Mouse (Mus musculus) CH12.LX (cell line): ENCODE measurements around the gene Trim17. TPM values are rescaled to one million over a fixed set of nuclear protein-coding genes. Genes with fewer than 3 reads are reported as not detected.
A peak's percentile ranks its signal among the peaks of the same experiment; 100 is the strongest.

Experiments
- DNase-seq: peaks from one replicate; pipeline ENCODE4 v3.0.0-alpha.2; 2013; ENCODE audit errors: extremely low read depth
- H3K27ac ChIP-seq: 2 replicates; pipeline ENCODE4 v1.5.1; 2012; ENCODE audit warnings: low read depth, mild to moderate bottlenecking, control low read depth, moderate library complexity; ENCODE audit not compliant: insufficient read depth
- H3K27me3 ChIP-seq: replicated peaks from 2 replicates; pipeline ENCODE3; 2012; ENCODE audit warnings: inconsistent platforms
- H3K36me3 ChIP-seq, 2 experiments: replicated peaks in 1 of 2; 2 replicates each; pipeline versions ENCODE3 to v1.6.1; 2012; ENCODE audit warnings: inconsistent platforms in 1 of 2, low read length in 1 of 2, mild to moderate bottlenecking in 1 of 2, mixed read lengths in 1 of 2, moderate library complexity in 1 of 2; ENCODE audit not compliant: control insufficient read depth in 1 of 2, insufficient read depth in 1 of 2
- H3K4me1 ChIP-seq, 2 experiments: 2 replicates each; pipeline ENCODE4 v1.6.1; 2012; ENCODE audit warnings: inconsistent platforms in 1 of 2, moderate library complexity in 1 of 2; ENCODE audit not compliant: insufficient read depth in 2 of 2, control insufficient read depth in 1 of 2
- H3K4me2 ChIP-seq: 2 replicates; pipeline ENCODE4 v1.6.1; 2012; ENCODE audit warnings: low read depth, mild to moderate bottlenecking, control low read depth; ENCODE audit not compliant: poor library complexity, insufficient read depth, severe bottlenecking
- H3K4me3 ChIP-seq, 3 experiments: fragments of 150-350 bp in 1 of 3; sonication (generic) in 1 of 3; replicated peaks in 1 of 3; 2 replicates each; pipeline versions ENCODE3 to v1.5.1; 2011 to 2012; ENCODE audit warnings: low read depth in 2 of 3, low read length in 2 of 3, mild to moderate bottlenecking in 2 of 3, moderate library complexity in 2 of 3, control low read depth in 1 of 3, improper control_type of control experiment in 1 of 3, inconsistent platforms in 1 of 3, mixed read lengths in 1 of 3; ENCODE audit not compliant: poor library complexity in 1 of 3
- H3K79me2 ChIP-seq: replicated peaks from 2 replicates; pipeline ENCODE4 v1.6.1; 2012; ENCODE audit warnings: mild to moderate bottlenecking, moderate library complexity; ENCODE audit not compliant: control insufficient read depth, poor library complexity, insufficient read depth, severe bottlenecking; ENCODE audit errors: extremely low read depth
- H3K9ac ChIP-seq: 2 replicates; pipeline ENCODE4 v1.6.1; 2012; ENCODE audit warnings: low read depth, mild to moderate bottlenecking, control low read depth, moderate library complexity; ENCODE audit not compliant: insufficient read depth
- H3K9me3 ChIP-seq: replicated peaks from 2 replicates; pipeline ENCODE3; 2012; ENCODE audit warnings: low read length, inconsistent platforms, mixed read lengths
- BHLHE40 ChIP-seq: IDR thresholded peaks from 2 replicates; pipeline ENCODE4 v1.6.1; 2011; ENCODE audit warnings: mild to moderate bottlenecking, low read depth, low read length, improper control_type of control experiment
- CHD1 ChIP-seq: IDR thresholded peaks from 2 replicates; pipeline ENCODE4 v1.6.1; 2012; ENCODE audit warnings: low read depth, low read length, improper control_type of control experiment, inconsistent platforms
- CHD2 ChIP-seq: IDR thresholded peaks from 2 replicates; pipeline ENCODE4 v1.6.1; 2011; ENCODE audit warnings: low read length, improper control_type of control experiment
- CTCF ChIP-seq, 2 experiments: IDR thresholded peaks in 1 of 2; conservative IDR thresholded peaks in 1 of 2; 2 replicates each; pipeline ENCODE4 v1.5.1; 2011 to 2012; ENCODE audit warnings: low read depth in 2 of 2, low read length in 2 of 2, improper control_type of control experiment in 1 of 2, inconsistent platforms in 1 of 2, mild to moderate bottlenecking in 1 of 2, moderate library complexity in 1 of 2
- E2F4 ChIP-seq: IDR thresholded peaks from 2 replicates; pipeline ENCODE4 v1.6.1; 2011; ENCODE audit warnings: low read depth, low read length, improper control_type of control experiment; ENCODE audit not compliant: insufficient replicate concordance
- ELF1 ChIP-seq: IDR thresholded peaks from 2 replicates; pipeline ENCODE4 v1.6.1; 2014; ENCODE audit warnings: low read depth, mild to moderate bottlenecking, inconsistent platforms, low read length, improper control_type of control experiment
- EP300 ChIP-seq: IDR thresholded peaks from 2 replicates; pipeline ENCODE4 v1.6.1; 2011; ENCODE audit warnings: low read length, improper control_type of control experiment
- ETS1 ChIP-seq: conservative IDR thresholded peaks from 2 replicates; pipeline ENCODE4 v1.6.1; 2012; ENCODE audit warnings: low read depth, mild to moderate bottlenecking, inconsistent platforms, low read length, improper control_type of control experiment, moderate library complexity
- GABPA ChIP-seq: IDR thresholded peaks from 2 replicates; pipeline ENCODE4 v1.6.1; 2012; ENCODE audit warnings: low read depth, low read length, improper control_type of control experiment, inconsistent platforms; ENCODE audit not compliant: insufficient replicate concordance
- HCFC1 ChIP-seq: IDR thresholded peaks from 2 replicates; pipeline ENCODE4 v1.6.1; 2012; ENCODE audit warnings: low read depth, mild to moderate bottlenecking, inconsistent platforms, low read length, improper control_type of control experiment
- IRF4 ChIP-seq: IDR thresholded peaks from 2 replicates; pipeline ENCODE4 v1.6.1; 2014; ENCODE audit warnings: low read depth, mild to moderate bottlenecking, inconsistent platforms, low read length, improper control_type of control experiment
- JUN ChIP-seq: IDR thresholded peaks from 2 replicates; pipeline ENCODE4 v1.6.1; 2011; ENCODE audit warnings: low read depth, mild to moderate bottlenecking, low read length, improper control_type of control experiment, moderate library complexity; ENCODE audit not compliant: insufficient read depth
- JUND ChIP-seq: conservative IDR thresholded peaks from 2 replicates; pipeline ENCODE4 v1.6.1; 2011; ENCODE audit warnings: low read depth, low read length, improper control_type of control experiment
- KAT2A ChIP-seq: IDR thresholded peaks from 2 replicates; pipeline ENCODE4 v1.6.1; 2012; ENCODE audit warnings: low read length, improper control_type of control experiment, inconsistent platforms; ENCODE audit not compliant: insufficient replicate concordance
- MAFK ChIP-seq: IDR thresholded peaks from 2 replicates; pipeline ENCODE4 v1.6.1; 2011; ENCODE audit warnings: low read length, improper control_type of control experiment; ENCODE audit not compliant: insufficient replicate concordance
- MAX ChIP-seq: IDR thresholded peaks from 2 replicates; pipeline ENCODE4 v1.6.1; 2011; ENCODE audit warnings: low read length, improper control_type of control experiment
- MAZ ChIP-seq: IDR thresholded peaks from 2 replicates; pipeline ENCODE4 v1.6.1; 2012; ENCODE audit warnings: low read depth, mild to moderate bottlenecking, inconsistent platforms, low read length, improper control_type of control experiment, moderate library complexity
- MEF2A ChIP-seq: IDR thresholded peaks from 2 replicates; pipeline ENCODE4 v1.6.1; 2014; ENCODE audit warnings: low read depth, mild to moderate bottlenecking, inconsistent platforms, low read length, improper control_type of control experiment, borderline replicate concordance
- MXI1 ChIP-seq: IDR thresholded peaks from 2 replicates; pipeline ENCODE4 v1.6.1; 2011; ENCODE audit warnings: mild to moderate bottlenecking, low read depth, low read length, improper control_type of control experiment
- MYC ChIP-seq: IDR thresholded peaks from 2 replicates; pipeline ENCODE4 v1.6.1; 2011; ENCODE audit warnings: low read depth, mild to moderate bottlenecking, improper control_type of control experiment, low read length
- NELFE ChIP-seq: IDR thresholded peaks from 2 replicates; pipeline ENCODE4 v1.6.1; 2011; ENCODE audit warnings: low read depth, low read length, improper control_type of control experiment
- NRF1 ChIP-seq: IDR thresholded peaks from 2 replicates; pipeline ENCODE4 v1.6.1; 2014; ENCODE audit warnings: low read depth, mild to moderate bottlenecking, inconsistent platforms, low read length, improper control_type of control experiment, moderate library complexity
- PAX5 ChIP-seq: IDR thresholded peaks from 2 replicates; pipeline ENCODE4 v1.6.1; 2012; ENCODE audit warnings: low read length, inconsistent platforms, mixed read lengths
- POLR2A ChIP-seq: IDR thresholded peaks from 2 replicates; pipeline ENCODE4 v1.6.1; 2011; ENCODE audit warnings: low read depth, mild to moderate bottlenecking, improper control_type of control experiment, low read length
- POLR2AphosphoS2 ChIP-seq: IDR thresholded peaks from 2 replicates; pipeline ENCODE4 v1.6.1; 2011; ENCODE audit warnings: low read depth, low read length, improper control_type of control experiment
- RAD21 ChIP-seq: IDR thresholded peaks from 2 replicates; pipeline ENCODE4 v1.6.1; 2011; ENCODE audit warnings: low read depth, mild to moderate bottlenecking, low read length, improper control_type of control experiment, moderate library complexity
- RCOR1 ChIP-seq: conservative IDR thresholded peaks from 2 replicates; pipeline ENCODE4 v1.6.1; 2012; ENCODE audit warnings: low read depth, mild to moderate bottlenecking, inconsistent platforms, low read length, improper control_type of control experiment
- SIN3A ChIP-seq: IDR thresholded peaks from 2 replicates; pipeline ENCODE4 v1.6.1; 2012; ENCODE audit warnings: low read length, improper control_type of control experiment, inconsistent platforms
- SMC3 ChIP-seq: IDR thresholded peaks from 2 replicates; pipeline ENCODE4 v1.6.1; 2011; ENCODE audit warnings: low read depth, low read length, improper control_type of control experiment
- TBP ChIP-seq: conservative IDR thresholded peaks from 2 replicates; pipeline ENCODE4 v1.6.1; 2011; ENCODE audit warnings: low read depth, low read length, improper control_type of control experiment
- TCF12 ChIP-seq: IDR thresholded peaks from 2 replicates; pipeline ENCODE4 v1.6.1; 2014; ENCODE audit warnings: low read depth, mild to moderate bottlenecking, inconsistent platforms, low read length, improper control_type of control experiment
- UBTF ChIP-seq: IDR thresholded peaks from 2 replicates; pipeline ENCODE4 v1.6.1; 2012; ENCODE audit warnings: low read depth, mild to moderate bottlenecking, inconsistent platforms, low read length, improper control_type of control experiment, moderate library complexity
- USF1 ChIP-seq: IDR thresholded peaks from 2 replicates; pipeline ENCODE4 v1.6.1; 2014; ENCODE audit warnings: low read depth, mild to moderate bottlenecking, inconsistent platforms, low read length, improper control_type of control experiment
- USF2 ChIP-seq: conservative IDR thresholded peaks from 2 replicates; pipeline ENCODE4 v1.6.1; 2011; ENCODE audit warnings: low read depth, low read length, improper control_type of control experiment
- ZC3H11A ChIP-seq: IDR thresholded peaks from 2 replicates; pipeline ENCODE4 v1.6.1; 2012; ENCODE audit warnings: low read depth, mild to moderate bottlenecking, inconsistent platforms, low read length, improper control_type of control experiment
- ZKSCAN1 ChIP-seq: IDR thresholded peaks from 2 replicates; pipeline ENCODE4 v1.6.1; 2012; ENCODE audit warnings: low read depth, inconsistent platforms, low read length, improper control_type of control experiment, borderline replicate concordance
- ZMIZ1 ChIP-seq: IDR thresholded peaks from 2 replicates; pipeline ENCODE4 v1.6.1; 2012; ENCODE audit warnings: low read depth, mild to moderate bottlenecking, inconsistent platforms, low read length, improper control_type of control experiment
- ZNF384 ChIP-seq: IDR thresholded peaks from 2 replicates; pipeline ENCODE4 v1.6.1; 2012; ENCODE audit warnings: low read depth, low read length, improper control_type of control experiment, inconsistent platforms
- dilution Hi-C: fragments of 300-500 bp; cut with MboI; formaldehyde crosslinking; loops from 2 replicates; pipeline ENCODE4 v1.14.3; 2020; ENCODE audit warnings: low sequenced_read_pairs; ENCODE audit not compliant: extremely low pct_unique_long_range_greater_than_20kb, extremely low pct_ligation_motif_present
- in situ Hi-C: fragments of 300-500 bp; cut with MboI; formaldehyde crosslinking; loops from 3 replicates; pipeline ENCODE4 v1.14.3; 2019; ENCODE audit warnings: low sequenced_read_pairs, low pct_ligation_motif_present, low pct_unique_long_range_greater_than_20kb, mixed read lengths
- polyA plus RNA-seq: library from polyadenylated mRNA; unstranded; fragments of >175 nt; gene quantifications from 2 replicates; pipeline ENCODE4 v1.2.1, GENCODE M21; 2012; ENCODE audit warnings: low read depth; ENCODE audit not compliant: insufficient read length
- total RNA-seq, 2 experiments: library from RNA; depleted of rRNA; stranded (reverse); fragments of 300-350 nt in 1 of 2; fragments of >200 nt in 1 of 2; gene quantifications; 2 replicates each; pipeline ENCODE4 v1.2.3; 2012 to 2014

Gene Trim17
- total and polyA plus RNA-seq, 3 experiments, result 0.47 to 0.49 TPM; not detected in 1

- peaks cover 25 to 59% of the 10 kb centered on the region in 2 experiments for H3K4me1 ChIP-seq
- peak within 1 kb of the TSS; percentile 70 to 99 (median 96) for H3K4me3 ChIP-seq
- H3K4me2 ChIP-seq, result peak within 1 kb of the TSS; percentile 64
- dilution Hi-C loops (no loop called here), in situ Hi-C loops (no loop called here)
- peak; percentile 84 for DNase-seq
- no peak for TF ChIP-seq JUND
- TF ChIP-seq ETS1, result 0 out of 2 replicates have a peak, but pooled peaks have one; percentile 28
- TF ChIP-seq CHD1, result no peak
- TF ChIP-seq ZNF384, result no peak; the same call in 1 of the 2 replicates
- TF ChIP-seq TBP, result peak; percentile 88
- TF ChIP-seq E2F4, result no peak
- TF ChIP-seq UBTF, result 0 out of 2 replicates have a peak, but pooled peaks have one; percentile 87
- TF ChIP-seq MAZ, result no peak; the same call in 1 of the 2 replicates
- peak; percentile 66; the same call in 1 of the 2 replicates for TF ChIP-seq NELFE
- TF ChIP-seq MAFK, result no peak
- no peak for TF ChIP-seq EP300
- no peak for TF ChIP-seq JUN
- no peak for TF ChIP-seq CHD2
- peak; percentile 90 for TF ChIP-seq HCFC1
- no peak; the same call in 1 of the 2 replicates for TF ChIP-seq GABPA
- no peak for TF ChIP-seq MEF2A
- no peak for TF ChIP-seq SMC3
- TF ChIP-seq USF1, result no peak
- peak; percentile 89; the same call in 1 of the 2 replicates for TF ChIP-seq ZMIZ1
- no peak for TF ChIP-seq MAX
- TF ChIP-seq NRF1, result no peak
- TF ChIP-seq RAD21, result no peak
- no peak for TF ChIP-seq MXI1
- no peak for TF ChIP-seq PAX5
- TF ChIP-seq RCOR1, result no peak
- TF ChIP-seq ZKSCAN1, result no peak
- TF ChIP-seq IRF4, result no peak; the same call in none of the 2 replicates
- TF ChIP-seq ELF1, result peak; percentile 97
- TF ChIP-seq CTCF (conservative IDR thresholded peaks at IDR 0.05 in 1 of 2, IDR thresholded peaks at IDR 0.05 in 1 of 2; ENCODE audit: low read depth in 2 of 2, low read length in 2 of 2), result no peak
- no peak for TF ChIP-seq ZC3H11A
- TF ChIP-seq USF2, result no peak
- peak; percentile 97; the same call in 1 of the 2 replicates for TF ChIP-seq SIN3A
- peak; percentile 81 for TF ChIP-seq TCF12
- TF ChIP-seq KAT2A, result peak; percentile 85; the same call in 1 of the 2 replicates
- TF ChIP-seq POLR2A, result peak; percentile 97
- TF ChIP-seq POLR2AphosphoS2, result peak; percentile 75
- no peak for TF ChIP-seq BHLHE40
- TF ChIP-seq MYC, result no peak
- H3K27me3 ChIP-seq, result no peaks in the 10 kb centered on the region
- peaks cover 61% of the 10 kb centered on the region for H3K79me2 ChIP-seq
- H3K9me3 ChIP-seq, result no peaks in the 10 kb centered on the region
- H3K9ac ChIP-seq, result peak within 1 kb of the TSS; percentile 86
- peak within 1 kb of the TSS; percentile 59 for H3K27ac ChIP-seq
- peaks cover 9 to 49% of the 10 kb centered on the region in 2 experiments for H3K36me3 ChIP-seq
Measured at GRCm38 (mm10) chr11:58978027-58978705, 23.7 kb downstream of the Trim17 start, which contains the start of gene Trim11. Gene Trim11 (plus strand): TSS chr11:58978093.
